Mouse (Mus musculus): ENCODE results near the gene Tshz2.

Gene Tshz2

DNA sequence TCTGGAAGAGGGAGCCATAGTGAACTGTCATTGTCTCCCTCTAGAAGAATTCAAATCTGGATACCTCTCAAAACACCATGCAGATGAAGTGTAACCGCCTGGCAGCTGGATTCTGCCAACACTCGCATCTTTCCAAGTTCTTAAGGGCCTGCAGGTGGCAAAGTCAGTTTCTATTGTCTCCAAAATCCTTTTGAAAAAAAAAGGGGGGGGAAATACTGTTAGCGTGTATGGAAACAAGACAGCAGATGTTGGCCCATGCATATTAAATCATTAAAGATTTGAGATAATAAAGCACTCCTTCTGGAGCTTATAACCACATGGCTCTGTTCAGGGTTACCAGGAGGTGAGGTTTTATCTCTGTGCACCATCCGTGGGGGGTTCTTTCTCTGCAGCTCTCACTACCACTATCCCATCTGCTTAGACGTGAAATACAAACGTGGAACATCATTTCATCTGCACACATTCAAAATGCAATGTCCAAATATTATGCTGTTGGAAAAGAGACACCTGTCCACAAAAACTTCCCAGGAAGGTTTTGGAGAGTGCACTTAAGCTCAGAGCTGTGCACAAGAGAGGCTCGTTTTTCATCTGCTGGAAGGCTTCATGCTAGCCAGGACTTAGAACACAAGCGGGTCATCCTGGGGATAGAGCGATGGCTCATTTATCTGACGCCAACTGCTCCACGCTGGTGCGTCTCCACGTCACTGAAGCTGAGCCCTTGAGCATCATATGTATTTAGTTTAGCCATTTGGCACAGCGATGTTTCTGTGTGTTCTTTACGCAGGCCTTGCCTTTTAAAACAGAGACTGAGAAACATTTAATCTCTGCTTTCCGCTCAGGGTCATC is 307.7 kb downstream of the Tshz2 start:
- DNase-seq (ENCODE audit: low read depth, low spot score), result no peak

DNA sequence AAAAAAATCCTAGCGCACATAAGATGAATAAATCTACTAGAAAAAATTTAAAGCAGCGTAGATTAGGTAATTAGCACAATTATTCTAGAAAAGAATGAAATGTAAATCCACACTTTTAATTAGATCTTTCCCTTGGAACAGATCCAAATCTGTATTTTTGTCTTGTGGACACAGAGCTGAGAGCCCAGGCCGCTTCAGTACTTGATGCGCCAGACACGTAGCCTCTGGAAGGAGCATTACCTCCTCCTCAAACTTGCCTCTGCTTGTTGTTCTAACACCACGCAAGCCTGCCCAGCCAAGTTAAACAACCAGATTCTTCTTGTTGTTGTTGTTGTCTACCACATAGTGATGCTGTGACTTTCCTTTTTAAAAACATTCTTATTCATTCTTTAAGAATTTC is 310.9 kb downstream of the Tshz2 start:
- DNase-seq (ENCODE audit: low read depth, low spot score), result no peak

DNA sequence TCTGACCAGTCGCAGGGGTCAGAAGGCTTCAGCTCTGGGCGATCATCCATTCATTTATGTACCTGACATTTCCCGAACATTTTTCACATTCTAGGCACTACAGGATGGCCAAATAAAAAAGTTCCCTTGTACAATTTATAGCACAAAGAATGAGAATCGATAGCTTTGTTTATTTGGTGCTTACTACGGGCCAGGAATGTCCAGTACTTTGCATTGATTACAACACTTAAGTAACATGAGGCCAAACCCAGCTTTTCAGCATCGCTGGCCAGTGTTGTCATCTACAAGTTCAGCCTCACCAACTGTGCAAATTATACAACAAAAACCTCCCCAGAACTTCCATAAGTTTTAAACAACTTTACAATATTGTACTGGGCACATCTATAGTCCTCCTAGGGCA is 315.3 kb downstream of the Tshz2 start:
- DNase-seq (ENCODE audit: low read depth, low spot score), result no peak

DNA sequence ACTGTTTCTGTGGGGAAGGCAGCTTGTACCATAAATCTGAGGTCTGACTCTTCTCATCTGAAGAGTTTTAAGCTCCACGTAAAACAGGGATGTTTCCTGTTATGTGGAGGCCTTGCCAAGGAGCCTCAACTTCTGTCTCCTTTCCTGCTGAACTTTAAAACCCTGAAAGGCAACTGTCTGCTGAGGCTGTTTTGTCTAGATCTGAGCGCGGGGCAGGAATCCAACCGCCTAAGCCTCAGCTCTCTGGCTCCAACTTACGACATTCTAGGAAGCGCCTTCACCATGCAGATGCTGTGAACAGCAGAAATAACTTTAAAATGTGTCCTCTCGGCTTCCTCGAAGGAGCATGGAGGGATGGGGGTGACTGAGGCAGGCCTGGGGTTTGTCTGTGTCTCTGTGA is 318.2 kb downstream of the Tshz2 start:
- DNase-seq (ENCODE audit: low read depth, low spot score), result no peak

DNA sequence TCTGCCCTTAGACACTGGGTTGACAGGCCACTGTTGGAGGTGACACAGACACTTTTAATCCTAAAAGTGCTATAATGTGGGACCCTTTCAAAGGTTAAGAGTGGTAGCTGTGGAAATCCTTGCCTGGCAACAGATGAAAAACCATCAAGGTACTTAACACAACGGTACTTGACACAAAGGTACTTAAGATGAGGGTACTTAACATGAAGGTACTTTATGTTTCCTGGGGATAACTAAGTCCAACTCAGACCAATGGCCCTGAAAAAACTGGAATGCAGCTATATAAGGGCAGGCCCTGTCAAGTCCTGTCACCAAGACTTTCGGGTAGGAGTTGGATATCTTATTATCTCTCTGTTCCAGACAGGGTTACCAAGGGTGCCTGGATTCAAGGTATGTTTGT is 320.2 kb downstream of the Tshz2 start:
- DNase-seq (ENCODE audit: low read depth, low spot score), result no peak

DNA sequence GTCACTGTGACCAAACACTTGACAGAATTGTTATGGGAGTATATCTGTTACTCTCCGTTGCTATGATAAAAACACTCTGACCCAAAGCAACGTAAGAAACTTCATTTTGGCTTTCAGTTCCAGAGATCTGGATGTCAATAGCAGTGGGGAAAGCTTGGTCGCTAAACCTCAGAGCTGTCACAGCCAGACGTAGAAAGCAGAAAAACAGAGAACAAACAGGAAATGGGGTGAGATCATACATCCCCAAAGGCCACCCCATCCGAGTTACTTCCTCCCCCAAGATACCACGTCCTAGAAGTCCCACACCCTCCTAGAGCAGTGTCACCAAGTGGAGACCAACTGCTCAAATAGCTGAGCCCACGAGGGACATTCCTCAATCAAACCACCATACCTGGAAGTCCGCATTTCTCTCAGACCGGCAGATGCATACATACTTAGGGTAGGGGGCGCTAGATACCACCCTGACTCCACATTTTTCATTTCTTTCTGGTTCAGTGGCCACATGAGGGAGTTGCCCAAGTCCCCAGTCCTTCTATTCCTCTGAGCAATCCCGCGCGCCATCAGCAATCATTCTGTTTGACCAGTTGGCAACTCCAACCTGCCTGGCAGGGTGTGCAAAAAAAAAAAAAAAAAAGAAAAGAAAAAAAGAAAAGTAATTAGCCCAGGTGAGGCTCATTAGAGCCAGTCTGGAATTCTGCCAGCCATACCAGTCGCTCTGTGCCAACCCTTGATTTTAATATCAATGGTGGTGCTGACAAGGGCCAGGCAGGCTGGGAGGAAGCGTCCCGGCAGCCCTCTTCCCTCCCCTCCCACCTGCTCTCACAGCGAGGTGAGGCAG is 326.1 kb downstream of the Tshz2 start:
- no peak for DNase-seq (ENCODE audit: low read depth, low spot score)

DNA sequence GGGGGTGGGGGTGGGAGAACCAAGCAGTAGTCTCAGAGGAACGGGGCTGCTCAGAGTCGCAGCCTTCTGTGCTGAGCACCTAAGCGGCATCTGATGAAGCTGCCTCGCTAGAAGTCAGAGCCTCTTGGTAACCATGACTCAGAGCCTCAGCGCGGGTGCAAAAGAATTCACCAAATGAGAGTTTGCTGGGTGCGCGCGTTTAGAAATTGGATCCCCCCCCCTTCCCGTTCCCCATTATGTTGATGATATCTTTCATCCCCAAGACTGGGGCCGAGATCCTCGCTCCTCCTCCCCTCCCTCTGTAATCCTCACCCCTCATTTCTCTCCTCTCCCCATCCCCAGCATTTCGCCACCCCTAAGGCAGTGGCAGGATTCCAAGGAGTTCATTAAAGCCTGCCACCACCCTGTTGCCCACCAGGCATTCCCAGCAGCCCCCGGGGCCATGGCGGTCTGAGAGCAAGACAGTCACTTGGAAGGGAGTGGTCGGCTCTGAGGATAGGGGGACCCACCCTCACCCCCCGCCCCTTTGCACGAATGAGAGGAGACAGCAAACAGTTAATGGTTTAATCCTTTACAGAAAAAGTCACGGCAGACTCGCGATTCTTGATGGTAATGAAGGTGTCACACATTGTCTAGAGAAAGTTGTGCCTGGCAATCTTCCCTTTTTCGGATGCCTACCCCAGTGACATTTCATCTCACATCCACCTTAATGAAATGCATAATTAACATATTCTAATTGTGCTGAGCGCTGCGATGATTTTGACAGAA is 328.8 kb downstream of the Tshz2 start:
- DNase-seq (ENCODE audit: low read depth, low spot score), result peak; percentile 50

DNA sequence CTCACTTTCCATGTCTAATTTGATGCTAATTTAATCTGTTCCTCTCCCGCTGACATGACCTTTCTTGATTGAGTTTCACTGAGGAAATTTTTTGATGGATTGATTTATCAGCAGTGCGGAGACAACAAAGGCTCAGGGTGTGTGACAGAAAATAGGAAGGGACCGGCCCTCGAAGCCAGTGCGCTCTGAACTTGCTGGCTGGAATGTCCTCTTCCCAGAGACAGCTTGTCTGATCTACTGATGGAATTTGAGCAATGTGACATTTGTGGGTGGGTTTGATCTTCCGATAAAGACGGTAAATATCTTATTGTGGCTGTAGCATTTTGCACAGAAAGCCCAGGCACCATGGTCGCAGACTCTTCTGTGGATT is 329.4 kb downstream of the Tshz2 start:
- no peak for DNase-seq (ENCODE audit: low read depth, low spot score)

DNA sequence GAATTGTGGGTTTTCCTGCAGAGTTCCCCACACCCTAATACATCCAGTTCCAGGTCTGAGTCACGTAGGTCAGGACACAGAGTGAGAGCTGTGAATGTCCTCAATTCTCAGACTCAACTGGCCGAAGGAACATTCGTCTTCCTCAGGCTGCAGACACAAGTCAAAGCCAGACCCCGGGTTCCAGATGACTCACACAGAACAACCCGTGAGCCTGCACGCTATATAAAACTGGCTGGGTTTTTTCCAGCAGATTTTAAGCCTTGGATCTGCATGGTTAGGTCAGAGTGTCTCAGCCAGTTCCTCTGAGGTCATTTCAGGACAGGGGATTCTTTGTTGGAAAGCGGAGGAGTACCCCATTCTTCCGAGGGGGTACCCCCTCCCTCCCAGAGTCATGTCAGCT is 330.0 kb downstream of the Tshz2 start:
- DNase-seq (ENCODE audit: low read depth, low spot score), result no peak

DNA sequence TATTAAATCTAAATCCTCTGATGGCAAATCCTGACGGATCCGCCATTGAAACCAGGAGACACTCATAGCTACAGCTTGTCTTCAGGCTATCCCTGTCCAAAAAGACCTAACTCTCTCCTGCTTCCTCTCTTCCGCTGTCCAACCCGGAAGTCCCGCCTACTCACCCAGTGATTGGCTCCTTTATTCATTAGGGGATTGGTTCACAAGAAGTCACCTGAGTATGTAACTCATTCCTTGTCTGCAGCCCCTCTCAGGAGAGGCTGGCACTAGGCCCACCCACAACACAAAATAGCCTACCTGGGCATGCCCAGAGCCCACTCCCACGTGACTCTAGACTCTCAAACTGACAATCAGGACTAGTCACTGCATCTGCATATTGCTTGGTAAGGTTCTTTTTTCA is 337.7 kb downstream of the Tshz2 start:
- DNase-seq (ENCODE audit: low read depth, low spot score), result no peak

DNA sequence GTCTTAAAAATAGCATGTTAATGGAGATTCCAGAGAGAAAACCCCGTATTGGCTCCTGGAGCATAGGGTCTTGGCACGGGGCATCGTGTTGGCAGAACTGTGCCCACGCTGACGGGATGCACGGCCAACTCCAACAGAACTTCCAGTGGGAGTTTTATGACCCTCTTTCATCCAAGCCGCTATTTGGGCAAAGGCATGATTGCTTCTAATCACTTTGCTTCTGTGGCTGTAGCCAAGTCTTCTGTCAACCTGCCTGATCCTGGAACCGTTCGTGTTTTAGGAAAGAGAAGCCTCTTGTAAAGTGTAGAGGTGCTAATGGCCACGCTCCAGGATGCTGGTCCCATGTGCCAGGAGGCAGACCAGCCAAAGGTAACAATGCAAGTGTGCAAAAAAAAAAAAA is 350.1 kb downstream of the Tshz2 start:
- no peak for DNase-seq (ENCODE audit: low read depth, low spot score)

DNA sequence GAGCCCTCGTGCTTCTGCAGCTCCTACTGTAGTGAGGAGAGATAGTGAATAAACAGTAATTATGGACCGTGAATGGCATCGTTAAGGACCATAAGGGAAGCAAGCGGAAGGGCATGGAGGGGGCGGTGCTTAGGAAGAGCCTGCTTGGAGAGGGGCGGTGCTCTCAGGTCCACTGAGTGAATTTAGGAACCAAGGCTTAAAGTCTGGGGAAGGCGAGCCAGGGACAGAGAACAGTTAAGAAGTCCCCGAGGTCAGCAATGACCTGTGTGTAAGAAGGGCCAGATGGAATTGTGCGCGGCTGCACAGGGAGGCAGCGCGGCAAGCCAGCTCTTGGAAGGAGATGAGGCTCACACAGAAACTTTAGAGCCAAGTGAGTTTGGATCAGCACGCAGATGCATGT is 354.4 kb downstream of the Tshz2 start:
- DNase-seq (ENCODE audit: low read depth, low spot score), result no peak

DNA sequence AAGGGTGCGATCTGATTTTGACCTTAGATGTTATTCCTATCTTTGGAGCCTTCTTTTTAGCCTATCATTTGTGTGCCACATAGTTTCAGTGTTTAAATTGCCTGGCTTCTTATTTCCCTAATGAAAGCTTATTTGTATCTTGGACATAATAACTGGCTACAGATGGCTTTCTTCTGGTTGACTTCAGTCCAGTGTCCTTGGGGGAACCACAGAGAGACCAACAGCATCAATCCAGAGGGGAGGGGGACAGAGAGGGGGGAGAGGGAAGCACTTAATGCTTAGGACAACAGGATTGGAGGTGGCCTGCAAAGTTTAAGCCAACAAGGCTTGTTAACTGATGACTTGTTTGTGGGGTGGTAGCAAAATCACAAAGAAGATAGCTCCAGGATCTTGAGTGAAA is 356.4 kb downstream of the Tshz2 start:
- no peak for DNase-seq (ENCODE audit: low read depth, low spot score)

DNA sequence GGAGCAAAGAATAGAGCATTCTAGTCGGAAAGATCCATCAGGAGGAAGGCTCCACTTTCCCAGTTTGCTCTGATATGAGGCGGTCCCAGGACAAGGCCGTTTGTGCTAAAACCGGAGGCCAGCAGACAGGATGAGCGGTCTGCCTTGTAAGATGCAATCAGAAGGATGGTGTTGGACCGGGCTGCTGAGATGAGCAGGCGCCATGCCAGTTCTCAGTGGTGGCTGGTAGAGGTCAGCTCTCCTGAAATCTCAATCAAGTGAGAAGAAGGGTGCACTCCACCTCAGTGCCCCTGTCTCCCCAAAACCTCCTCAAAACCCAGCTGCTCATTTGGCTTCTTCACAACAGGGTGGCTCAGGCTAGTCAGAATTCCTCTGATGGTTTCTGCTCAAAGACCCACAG is 358.2 kb downstream of the Tshz2 start:
- DNase-seq (ENCODE audit: low read depth, low spot score), result no peak

DNA sequence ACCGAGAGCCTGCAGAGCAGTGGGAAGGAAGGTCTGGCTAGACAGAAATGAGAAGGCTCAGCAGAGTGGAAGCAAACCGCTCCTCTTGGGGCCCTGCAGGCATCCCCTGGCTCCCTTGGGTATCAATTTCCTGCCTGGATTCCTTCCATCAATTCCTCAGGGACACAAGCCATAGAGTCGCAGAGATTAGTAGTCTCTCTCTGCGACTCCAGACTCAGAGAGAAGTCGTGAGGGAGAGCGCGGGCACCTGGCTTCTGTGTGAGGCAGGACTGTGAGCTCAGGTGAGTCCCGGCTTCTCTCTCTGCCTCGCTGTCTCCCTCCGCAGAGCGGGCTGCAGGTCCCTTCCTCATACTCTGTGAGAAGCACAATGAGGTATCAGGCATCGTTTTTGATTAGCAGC is 363.2 kb downstream of the Tshz2 start:
- no peak for DNase-seq (ENCODE audit: low read depth, low spot score)

DNA sequence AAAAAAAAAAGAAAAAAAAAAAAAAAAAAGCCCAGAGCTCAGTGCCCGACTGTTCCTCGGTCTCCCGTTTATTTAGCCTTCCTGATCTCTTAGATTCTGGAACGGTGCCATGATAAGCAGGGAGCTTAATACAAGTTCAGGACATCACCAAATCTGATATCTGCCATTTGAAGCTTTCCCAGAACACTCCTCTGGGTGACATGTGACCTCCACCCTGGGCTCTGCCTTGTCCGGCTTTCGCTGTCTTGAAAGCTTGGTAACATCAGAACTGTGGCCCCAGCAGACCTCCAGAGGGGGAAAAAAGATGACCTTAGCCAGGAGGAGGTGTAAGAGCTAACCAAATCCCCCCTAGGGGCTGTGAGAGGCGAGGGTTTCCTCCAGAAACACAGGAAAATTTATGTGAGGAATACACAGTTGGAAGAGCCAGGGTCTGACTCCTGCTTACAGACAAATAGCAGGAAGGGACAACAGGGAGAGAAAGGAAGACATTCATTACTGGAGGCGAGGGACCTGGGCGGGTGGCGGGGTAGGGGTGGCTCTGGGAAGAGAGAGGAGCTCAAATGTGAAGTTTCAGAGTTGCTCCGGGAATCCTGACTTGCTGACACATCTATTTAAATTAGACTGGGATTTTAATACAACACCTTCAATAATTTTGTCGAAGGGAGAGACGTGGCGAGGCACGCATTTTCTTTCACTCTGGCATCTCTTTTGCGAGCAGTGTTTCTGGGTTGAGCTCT is 363.9 kb downstream of the Tshz2 start:
- DNase-seq (ENCODE audit: low read depth, low spot score), result no peak

DNA sequence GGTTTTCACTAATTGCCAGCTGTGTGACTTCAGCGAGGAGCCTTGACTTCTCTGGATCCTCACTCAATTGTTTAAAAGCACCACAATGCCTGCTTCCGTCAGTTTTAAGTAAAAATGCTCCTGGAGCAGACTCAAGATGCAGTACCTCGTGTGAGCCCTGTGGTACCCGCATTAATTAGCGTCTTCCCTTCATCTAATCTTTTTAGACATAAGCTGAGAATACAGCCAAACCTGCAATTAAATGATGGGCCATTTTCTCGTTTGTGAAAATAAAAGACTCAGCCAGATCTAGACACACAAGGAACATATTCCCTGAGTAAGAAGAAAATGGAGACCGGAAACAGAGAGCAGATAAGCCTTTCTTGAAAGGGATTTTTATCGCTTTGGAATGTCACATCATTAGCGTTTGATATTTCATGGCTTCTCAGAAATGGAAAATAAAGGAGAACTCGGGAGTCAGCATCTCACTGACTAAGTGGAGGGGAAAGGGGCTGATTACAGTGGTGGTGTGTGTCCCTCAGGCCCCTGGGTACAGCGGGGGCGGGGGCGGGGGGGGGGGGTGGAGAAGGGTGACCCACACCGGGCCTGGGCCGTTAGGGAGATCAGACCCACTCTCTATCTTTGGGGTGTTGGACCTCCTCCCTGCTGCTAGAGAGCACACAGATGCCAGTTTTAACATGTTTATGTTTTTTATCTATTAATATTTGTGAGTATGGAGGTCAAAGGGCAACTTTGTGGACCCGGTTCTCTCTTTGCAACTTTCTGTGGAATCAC is 364.6 kb downstream of the Tshz2 start:
- DNase-seq (ENCODE audit: low read depth, low spot score), result no peak

DNA sequence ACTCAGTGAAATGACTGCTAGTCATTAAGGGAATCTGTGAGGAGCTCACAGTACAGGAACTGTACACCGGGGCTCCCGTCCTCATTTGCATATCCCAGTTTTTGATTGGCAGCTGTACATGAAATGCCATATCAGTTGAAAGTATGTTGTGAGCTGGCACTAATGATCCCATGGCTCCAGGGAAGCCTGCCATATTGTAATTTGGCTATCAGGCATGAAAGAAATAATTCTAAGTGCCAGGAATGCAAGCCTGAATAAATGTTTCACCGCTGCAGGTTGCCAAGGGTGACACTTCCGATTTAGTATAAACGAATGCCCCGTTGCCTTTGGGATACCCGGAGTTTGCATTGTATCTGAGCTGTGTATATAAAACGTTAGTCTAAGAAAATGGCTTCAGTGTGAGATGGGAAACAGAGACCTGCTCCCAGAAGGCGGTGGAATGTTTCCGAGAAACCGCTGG is 366.1 kb downstream of the Tshz2 start:
- no peak for DNase-seq (ENCODE audit: low read depth, low spot score)

DNA sequence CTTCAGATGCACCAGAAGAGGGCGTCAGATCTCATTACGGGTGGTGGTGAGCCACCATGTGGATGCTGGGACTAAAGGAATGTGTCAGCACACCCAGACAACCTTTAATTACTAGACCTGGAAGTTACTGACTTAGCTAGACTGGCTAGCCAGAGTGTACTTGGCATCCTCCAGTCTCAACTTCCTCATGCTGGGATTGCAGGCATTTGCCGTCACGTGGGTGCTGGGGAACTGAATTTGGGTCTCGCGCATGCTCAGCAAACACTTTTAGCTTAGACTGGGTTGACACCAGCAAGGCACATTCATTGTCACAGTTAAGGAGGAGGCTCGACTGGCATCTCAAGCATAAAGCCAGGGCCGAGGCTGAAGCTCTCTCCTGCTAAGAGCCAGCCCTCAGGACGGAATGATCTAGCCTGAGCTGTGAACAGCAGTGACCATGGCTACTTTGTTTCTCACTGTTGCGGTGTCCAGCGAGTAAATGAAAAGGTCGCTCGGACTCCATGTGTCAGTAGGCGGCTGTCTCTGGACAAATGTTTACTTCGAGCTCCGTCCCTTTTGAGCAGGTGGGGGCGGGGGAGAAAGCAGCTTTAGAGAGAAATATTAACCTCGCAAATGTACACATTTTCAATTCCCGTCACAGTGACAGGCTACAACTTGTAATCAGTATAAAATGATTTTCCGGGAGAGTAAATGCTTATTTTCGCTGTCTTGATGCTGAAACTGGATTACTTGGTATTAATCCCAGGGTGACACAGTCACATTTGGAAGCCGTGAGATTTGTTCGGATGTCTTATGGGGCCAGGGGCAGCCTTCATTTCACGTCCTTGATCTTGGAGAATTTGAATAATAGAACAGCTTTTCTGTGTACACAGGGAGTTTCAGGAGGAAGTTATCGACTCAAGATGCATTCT is 370.0 kb downstream of the Tshz2 start:
- no peak for DNase-seq (ENCODE audit: low read depth, low spot score)

DNA sequence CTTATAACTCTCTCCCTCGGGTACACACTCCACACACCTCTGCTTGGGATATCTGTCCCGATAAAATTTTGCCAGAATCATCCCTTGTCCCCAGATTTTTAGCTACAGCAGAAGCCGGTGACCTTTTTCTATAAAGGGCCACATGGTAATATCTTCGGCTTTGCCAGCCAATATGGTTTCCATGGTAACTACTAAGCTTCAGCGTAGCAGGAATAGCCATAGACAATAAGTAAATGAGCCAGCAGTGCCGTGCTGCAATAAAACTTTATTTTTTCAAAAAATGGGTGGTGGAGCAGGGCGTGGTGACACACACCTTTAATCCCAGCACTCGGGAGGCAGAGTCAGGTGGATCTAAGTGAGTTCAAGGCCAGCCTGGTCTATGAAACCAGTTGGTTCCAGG is 370.9 kb downstream of the Tshz2 start:
- DNase-seq (ENCODE audit: low read depth, low spot score), result no peak

All from brain, embryonic 18.5 days (tissue).